Mouse (Mus musculus): ENCODE measurements at regions not wholly inside any gene's neighbourhood (a gene's known extent, or its start where the extent isn't known, plus 50 kb on each side); places are given as distances from the start of the nearest gene placed in this dataset.
A peak's percentile ranks its signal among the peaks of the same experiment; 100 is the strongest.

- intact Hi-C loops (cut with DNase I), result loop anchor here (2.0 kb wide), 1 partner anchor 21 kb away; no protein-coding TSS in a partner anchor
- peak; percentile 66 to 67 for DNase-seq
Observed at GRCm38 (mm10) chr2:30743976-30744620, 59.4 kb downstream of the 1700001O22Rik start.

DNA sequence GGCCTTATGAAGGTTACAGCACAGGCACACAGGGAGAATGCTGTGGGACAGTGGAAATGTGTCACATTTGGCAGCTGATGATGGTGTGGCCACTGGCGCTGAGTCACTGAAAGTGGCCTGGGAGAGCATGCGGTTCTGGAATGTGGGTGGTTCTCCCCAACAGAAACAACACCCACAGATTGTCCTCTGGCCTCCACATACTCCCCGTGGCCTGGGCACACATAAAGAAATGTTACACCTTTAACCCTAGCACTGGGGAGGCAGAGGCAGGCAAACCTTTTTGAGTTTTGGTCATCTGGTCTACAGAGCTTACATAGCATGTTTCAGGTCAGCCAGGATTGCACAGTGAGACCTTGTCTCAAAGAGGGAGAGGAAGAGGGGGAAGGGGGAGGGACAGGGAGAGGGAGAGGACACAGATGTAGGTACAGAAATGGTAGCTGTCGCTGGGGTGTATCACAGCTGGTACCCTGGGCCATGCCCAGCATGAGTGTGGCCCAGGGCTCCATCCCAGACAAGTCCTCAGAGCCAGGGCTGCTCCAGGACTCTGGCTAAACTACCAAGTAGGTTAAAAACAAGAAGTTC, 60.1 kb downstream of the 1700001O22Rik start:
- intact Hi-C loops (cut with DNase I), result loop anchor here (2.0 kb wide), 1 partner anchor 21 kb away; no protein-coding TSS in a partner anchor
- DNase-seq, result peak; percentile 42 to 66

- DNase-seq, result no peak
- intact Hi-C loops (cut with DNase I), result no loop called here
Observed at GRCm38 (mm10) chr2:30741450-30741849, 62.0 kb downstream of the 1700001O22Rik start.

- intact Hi-C loops (cut with DNase I), result no loop called here
Observed at GRCm38 (mm10) chr2:30737759-30738158, 65.7 kb downstream of the 1700001O22Rik start.

GRCm38 (mm10) chr2:30736705-30737104, 66.8 kb downstream of the 1700001O22Rik start:
- intact Hi-C loops (cut with DNase I), result no loop called here
- DNase-seq, result no peak

More at GRCm38 (mm10) chr2:30737759-30738158, 65.7 kb downstream of the 1700001O22Rik start:
- DNase-seq, result no peak

DNA sequence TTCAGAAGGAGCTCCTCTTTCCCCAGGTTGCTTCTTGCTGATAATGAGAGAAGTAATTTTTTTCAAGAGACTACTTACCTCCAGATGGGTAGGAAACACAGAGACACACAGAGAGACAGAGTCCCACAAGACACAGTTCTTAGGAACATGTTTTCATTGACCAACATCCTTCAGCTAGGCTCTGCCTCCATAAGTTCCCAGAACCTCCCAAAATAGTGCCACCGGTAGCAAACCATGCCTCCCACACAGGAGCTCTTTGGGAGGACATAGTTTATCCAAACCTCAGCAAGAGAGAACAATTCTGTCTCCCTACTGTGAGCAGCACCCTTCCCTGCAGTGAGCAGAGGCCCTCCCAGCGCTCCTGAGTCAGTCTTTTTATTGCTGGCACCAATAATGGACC, 67.2 kb downstream of the 1700001O22Rik start:
- intact Hi-C loops (cut with DNase I), result no loop called here
- no peak for DNase-seq

DNA sequence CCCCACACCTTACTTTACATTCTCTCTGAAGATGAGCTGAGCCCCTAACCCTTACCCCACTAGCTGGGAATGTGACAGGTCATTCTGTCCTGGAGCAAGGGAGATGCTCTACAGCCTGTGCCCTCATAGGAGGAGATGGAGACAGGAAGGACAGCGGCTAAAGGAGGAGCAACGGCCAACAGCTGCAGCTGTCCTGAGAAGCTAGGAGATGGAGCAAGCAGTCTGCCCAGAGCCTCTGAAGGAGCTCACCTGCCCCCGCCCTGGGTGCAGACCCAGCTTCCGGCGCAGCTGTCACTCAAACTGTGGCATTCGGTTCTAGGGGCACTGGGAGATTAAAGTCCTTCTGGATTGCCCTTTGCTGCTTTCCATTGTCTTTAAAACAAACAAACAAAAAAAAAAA, 69.6 kb downstream of the 1700001O22Rik start:
- intact Hi-C loops (cut with DNase I), result no loop called here

DNA sequence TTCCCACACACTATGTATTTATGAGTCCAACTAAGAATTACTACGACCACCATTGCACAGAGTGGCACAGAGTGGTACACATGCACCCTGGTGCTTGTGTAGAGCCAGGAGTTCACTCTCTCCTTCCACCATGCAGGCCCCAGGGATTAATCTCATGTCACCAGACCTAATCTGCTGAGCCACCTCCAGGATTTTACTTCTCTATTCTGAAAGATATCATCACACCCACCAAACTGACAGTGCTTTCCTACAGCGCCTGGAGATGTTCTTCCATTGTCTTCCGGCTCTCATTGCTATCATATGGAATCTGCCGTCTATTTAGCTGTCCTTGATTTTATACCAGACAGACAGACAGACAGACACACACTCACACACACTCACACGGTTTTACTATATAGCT, 71.6 kb downstream of the 1700001O22Rik start:
- no peak for DNase-seq
- intact Hi-C loops (cut with DNase I), result no loop called here

More for the DNA sequence above, 69.6 kb downstream of the 1700001O22Rik start:
- DNase-seq, result no peak

DNA sequence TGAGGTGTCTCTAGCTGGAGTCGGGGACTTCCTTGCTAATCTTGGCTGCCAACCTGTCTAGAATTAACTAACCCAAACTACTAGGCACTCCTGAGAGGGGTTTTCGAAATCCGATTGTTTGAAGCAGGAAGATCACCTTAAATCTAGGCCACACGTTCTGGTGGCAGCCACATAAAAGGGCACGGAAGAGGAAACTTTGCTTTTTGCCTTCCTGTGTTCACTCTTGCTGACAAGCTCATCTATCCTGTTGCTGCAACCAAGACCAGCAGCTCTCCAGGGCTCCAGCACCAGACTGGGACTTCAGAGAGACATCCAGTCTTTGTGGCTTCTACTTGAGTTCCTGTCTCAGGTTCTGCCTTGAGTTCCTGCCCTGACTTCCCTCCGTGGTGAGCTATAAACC, 75.5 kb downstream of the 1700001O22Rik start:
- intact Hi-C loops (cut with DNase I), result no loop called here
- DNase-seq, result no peak

GRCm38 (mm10) chr2:30725601-30726489, 77.6 kb downstream of the 1700001O22Rik start:
- no peak for DNase-seq

DNA sequence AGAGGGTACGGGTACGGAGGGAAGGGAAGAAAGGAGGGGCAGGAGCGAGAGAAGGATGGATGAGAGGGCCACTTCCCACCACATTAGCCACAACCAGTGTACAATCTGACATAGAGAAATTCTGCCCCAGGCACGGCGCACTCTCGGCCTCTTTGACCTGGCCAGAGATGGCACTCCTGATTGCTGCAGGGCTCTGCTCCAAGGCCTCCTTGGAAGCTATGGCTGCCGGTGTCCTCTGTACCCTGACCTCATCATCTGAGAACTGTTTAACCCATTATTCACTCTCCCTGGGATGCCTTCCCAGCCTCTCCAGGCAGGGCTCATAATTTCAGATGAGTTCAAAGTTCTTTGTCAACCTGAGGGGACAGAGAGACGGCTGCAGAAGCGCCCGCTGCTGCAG, 78.3 kb downstream of the 1700001O22Rik start:
- intact Hi-C loops (cut with DNase I), result no loop called here
- no peak for DNase-seq

More at GRCm38 (mm10) chr2:30725601-30726489, 77.6 kb downstream of the 1700001O22Rik start:
- intact Hi-C loops (cut with DNase I), result no loop called here

GRCm38 (mm10) chr2:30724521-30724920, 78.9 kb downstream of the 1700001O22Rik start:
- intact Hi-C loops (cut with DNase I), result loop anchor here (5.0 kb wide), 1 partner anchor 33 kb away; no protein-coding TSS in a partner anchor
- no peak for DNase-seq

DNA sequence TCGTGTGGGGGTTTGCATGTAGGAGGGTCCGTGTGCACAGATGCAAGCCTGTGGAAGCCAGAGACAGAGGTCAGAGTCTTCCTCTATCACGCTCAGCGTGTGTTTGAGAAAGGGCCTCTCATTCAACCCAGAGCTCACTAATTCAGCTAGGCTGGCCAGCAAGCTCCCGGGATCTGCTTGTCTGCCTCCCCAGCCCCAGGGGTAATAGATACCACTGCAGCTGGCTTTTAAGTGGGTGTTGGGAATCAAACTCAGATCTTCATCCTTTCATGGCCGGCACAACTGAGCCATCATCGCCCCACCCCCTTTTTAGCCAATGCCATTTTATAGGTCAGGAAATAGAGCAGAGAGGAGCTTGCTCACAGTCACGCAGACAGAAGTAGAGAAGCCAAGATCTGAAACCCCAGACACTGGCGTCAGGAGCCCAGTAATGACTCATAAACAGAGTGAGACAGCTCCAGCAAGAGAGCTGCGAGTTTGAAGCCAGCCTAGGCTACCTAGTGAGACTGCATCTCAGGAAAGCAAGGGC, 80.3 kb downstream of the 1700001O22Rik start:
- DNase-seq, result no peak
- intact Hi-C loops (cut with DNase I), result loop anchor here (2.0 to 5.0 kb wide), 2 partner anchors 20 to 34 kb away; no protein-coding TSS in a partner anchor

GRCm38 (mm10) chr2:30722263-30723050, 81.0 kb downstream of the 1700001O22Rik start:
- intact Hi-C loops (cut with DNase I), result loop anchor here (2.0 to 5.0 kb wide), 2 partner anchors 20 to 35 kb away; no protein-coding TSS in a partner anchor
- DNase-seq, result no peak

- intact Hi-C loops (cut with DNase I), result loop anchor here (2.0 to 5.0 kb wide), 3 partner anchors 21 to 71 kb away; no protein-coding TSS in a partner anchor
- DNase-seq, result peak in 1 of 2 experiments; percentile 60
Observed at GRCm38 (mm10) chr2:30721473-30722262, 81.8 kb downstream of the 1700001O22Rik start.

DNA sequence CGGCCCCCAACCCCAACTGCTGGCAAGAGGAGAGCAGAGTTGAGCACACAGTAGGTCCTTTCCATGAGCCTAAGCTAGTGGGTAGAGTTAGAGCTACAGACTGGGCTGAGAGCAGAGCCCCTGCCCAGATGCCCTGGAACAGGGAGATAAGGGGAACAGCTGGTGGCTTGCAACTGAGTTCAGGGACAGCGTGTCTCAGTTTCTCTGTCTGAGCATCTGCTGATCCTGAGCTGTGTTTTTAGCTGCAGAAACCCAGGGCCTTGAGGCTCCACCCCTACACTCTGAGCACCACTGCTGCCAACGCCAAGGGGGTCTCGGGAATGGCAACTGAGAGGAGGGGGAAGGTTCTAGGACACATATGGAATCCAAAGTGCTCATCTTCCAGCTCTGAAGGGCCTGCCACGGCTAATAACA, 82.4 kb downstream of the 1700001O22Rik start:
- DNase-seq, result no peak
- intact Hi-C loops (cut with DNase I), result loop anchor here (2.0 to 5.0 kb wide), 2 partner anchors 36 to 72 kb away; no protein-coding TSS in a partner anchor

- intact Hi-C loops (cut with DNase I), result loop anchor here (2.0 to 5.0 kb wide), 2 partner anchors 37 to 73 kb away; no protein-coding TSS in a partner anchor
- no peak for DNase-seq
Observed at GRCm38 (mm10) chr2:30720291-30720690, 83.2 kb downstream of the 1700001O22Rik start.

GRCm38 (mm10) chr2:30719611-30720290, 83.7 kb downstream of the 1700001O22Rik start:
- DNase-seq, result peak in 1 of 2 experiments; percentile 56
- intact Hi-C loops (cut with DNase I), result loop anchor here (2.0 to 5.0 kb wide), 4 partner anchors 38 to 249 kb away; no protein-coding TSS in a partner anchor

All from heart, postnatal 36 days (tissue).